Mouse (Mus musculus) duodenum, adult 2 months (tissue): ENCODE results near the gene Otor. TPM values are rescaled to one million over a fixed set of nuclear protein-coding genes. Genes with fewer than 3 reads are reported as not detected.

Experiments
- polyA plus RNA-seq: library from polyadenylated mRNA; depleted of rRNA; stranded (reverse); fragments of >200 nt; gene quantifications from 2 replicates; pipeline ENCODE4 v1.2.3, GENCODE M21; 2012; ENCODE audit warnings: low replicate concordance; rRNA removed

The Otor gene
- not detected in 2 replicates for polyA plus RNA-seq

DNA sequence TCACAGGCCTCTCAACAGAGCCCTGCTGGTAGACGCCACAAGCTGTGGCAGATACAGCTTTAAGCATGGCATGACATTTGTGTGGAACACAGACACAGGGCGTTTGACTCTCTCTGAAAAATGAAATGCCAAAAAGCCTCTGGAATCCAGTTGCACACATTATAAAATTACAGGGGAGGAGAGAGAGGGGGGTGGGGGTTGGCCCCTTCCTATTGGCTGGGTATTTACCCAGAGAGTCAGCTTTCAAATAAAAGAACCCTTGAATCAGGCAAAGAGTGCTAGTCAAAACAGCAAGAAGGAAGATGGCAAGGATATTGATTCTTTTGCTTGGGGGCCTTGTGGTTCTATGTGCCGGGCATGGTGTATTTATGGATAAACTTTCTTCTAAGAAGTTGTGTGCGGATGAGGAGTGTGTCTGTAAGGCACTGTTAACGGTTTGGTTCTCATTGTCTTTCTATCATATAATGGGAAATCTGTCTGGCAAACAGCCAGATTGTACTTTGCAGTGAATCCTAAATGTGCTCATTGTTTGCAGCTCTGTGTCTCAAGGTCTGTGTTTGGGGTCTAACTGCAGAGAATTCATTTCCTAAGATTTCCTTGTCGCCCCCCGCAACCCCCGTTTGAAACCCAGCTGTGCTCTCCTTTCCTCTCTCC lies at the start of gene Otor:
TSS of gene Otor (plus strand) at position 276 of the 654 bp plus-strand sequence.

DNA sequence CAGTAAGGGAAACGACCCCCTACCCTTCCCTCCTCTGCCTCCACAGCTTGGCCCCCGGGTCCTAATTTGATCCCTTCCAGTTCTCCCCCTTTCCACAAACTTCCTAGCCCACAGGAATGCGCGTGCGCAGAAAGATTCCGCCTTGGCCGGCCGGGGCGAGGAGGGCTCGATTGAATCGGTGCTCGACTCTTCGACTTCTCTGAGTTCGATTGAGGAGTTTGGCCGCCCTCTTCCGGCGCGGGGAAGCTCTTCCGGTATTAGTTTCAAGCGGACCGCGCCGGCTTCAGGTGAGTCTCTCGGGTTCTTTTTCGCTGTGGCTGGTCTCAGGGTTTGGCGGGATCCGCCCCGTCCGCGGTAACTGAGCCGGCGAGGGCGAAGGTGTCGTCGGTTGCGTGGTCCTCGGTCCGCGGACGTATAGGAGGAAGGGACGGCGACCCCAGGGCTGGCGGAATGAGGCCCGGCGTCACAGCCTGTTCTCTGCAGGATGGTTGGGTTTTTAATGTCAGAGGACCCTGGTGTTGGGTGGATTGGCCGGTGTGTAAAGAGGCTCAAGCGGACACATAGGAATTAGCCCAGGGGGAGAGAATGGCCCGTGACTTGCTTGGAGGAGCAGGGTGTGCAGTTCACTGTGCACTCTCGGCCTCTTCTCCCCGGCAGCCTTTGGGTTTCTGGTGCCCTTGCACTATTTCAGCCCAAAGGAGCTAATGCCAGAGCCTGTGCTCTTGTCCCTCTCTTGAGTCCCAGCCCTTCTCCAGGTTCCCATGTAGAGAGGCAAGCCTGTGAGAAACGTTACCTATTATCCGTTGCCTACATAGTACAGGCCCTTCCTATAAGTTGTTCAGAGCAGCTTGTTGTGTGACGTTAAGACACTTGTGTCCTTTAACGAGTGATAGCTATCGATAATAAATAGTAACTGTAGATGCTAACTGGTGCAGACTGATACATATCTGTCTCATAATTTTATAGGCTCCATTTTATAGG lies 15.2 kb upstream of the Otor start, which contains the start of gene Snrpb2:
TSS of gene Snrpb2 (plus strand) at position 228 of the 981 bp plus-strand sequence.

Other genes with a start within 250 kb of the Otor start
- 6.2 and 9.0 TPM in 2 replicates for gene Kif16b, start 176.9 kb upstream of the Otor start, polyA plus RNA-seq
- 0.41 and 0.49 TPM in 2 replicates for gene Snrpb2, start 15.4 kb upstream of the Otor start, polyA plus RNA-seq